Mouse (Mus musculus): ENCODE data around the gene Sh3tc1. TPM values are rescaled to one million over a fixed set of nuclear protein-coding genes. Genes with fewer than 3 reads are reported as not detected.

The Sh3tc1 gene
- polyA plus RNA-seq, 1 experiment from 2014 or later: 2.8 TPM

DNA sequence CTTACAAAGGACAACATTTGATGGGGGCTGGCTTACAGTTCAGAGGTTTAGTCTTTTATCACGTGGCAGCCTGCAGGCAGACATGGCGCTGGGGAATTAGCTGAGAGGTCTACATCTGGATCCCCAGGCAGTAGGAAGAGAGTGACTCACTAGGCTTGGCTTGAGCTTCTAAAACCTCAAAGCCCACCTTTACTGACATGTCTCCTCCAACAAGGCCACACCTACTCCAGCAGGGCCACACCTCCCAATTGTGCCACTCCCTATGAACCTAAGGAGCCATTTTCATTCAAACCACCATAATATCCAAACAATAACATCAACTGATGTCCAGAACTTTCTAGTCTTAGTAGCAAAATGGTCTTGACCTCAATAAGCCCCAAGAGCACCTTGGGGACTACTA, 30.5 kb upstream of the Sh3tc1 start:
- WGBS: 68% methylated on average over 2 of the region's 2 CpGs
- ATAC-seq: no peak
- H3K36me3 ChIP-seq (ENCODE audit: control insufficient read depth, insufficient read depth): no peaks in the 10 kb centered on the region
- no peaks in the 10 kb centered on the region for H3K27me3 ChIP-seq (replicated peaks; ENCODE audit: control insufficient read depth, insufficient read depth, low read length)
- H3K4me1 ChIP-seq (replicated peaks; ENCODE audit: control insufficient read depth, insufficient read depth, low read length): peaks cover 4% of the 10 kb centered on the region; the same call in 1 of the 2 replicates
- H3K4me3 ChIP-seq (replicated peaks; ENCODE audit: low read length): no peak overlapping the region
- H3K9ac ChIP-seq (replicated peaks; ENCODE audit: low read depth, low read length): no peak overlapping the region
- no peak overlapping the region for H3K4me2 ChIP-seq (ENCODE audit: low read length)
- no peak overlapping the region for H3K27ac ChIP-seq (ENCODE audit: low read length)
- H3K9me3 ChIP-seq (ENCODE audit: control insufficient read depth, low read length): no peaks in the 10 kb centered on the region

DNA sequence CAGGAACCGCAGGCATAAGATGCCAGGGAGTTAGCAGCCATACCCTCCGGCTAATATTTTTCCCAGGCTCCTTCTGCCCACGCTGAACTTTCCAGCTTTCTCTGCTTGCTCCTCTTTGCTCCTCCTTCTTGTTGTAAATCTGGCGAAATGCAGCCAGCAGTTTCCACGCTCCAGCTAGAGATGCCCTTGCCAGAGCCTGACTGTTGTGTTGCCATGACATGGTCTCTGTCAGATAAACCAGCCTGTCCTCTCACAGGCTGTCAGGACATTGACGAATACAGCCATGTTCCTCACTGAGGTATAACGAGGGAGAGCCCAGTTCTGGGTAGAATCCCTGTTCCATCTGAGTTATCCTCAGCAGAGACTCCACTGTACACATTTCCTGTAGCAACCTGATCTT, 29.2 kb upstream of the Sh3tc1 start:
- Histone ChIP-seq H3K4me3 (replicated peaks; ENCODE audit: low read length) (no peak overlapping the region), H3K27me3 (replicated peaks; ENCODE audit: control insufficient read depth, insufficient read depth, low read length) (no peaks in the 10 kb centered on the region), H3K9ac (replicated peaks; ENCODE audit: low read depth, low read length) (no peak overlapping the region), H3K9me3 (ENCODE audit: control insufficient read depth, low read length) (no peaks in the 10 kb centered on the region), H3K27ac (ENCODE audit: low read length) (no peak overlapping the region), H3K36me3 (ENCODE audit: control insufficient read depth, insufficient read depth) (no peaks in the 10 kb centered on the region), H3K4me1 (replicated peaks; ENCODE audit: control insufficient read depth, insufficient read depth, low read length) (peaks cover 4% of the 10 kb centered on the region; the same call in 1 of the 2 replicates), H3K4me2 (ENCODE audit: low read length) (no peak overlapping the region)
- ATAC-seq: no peak
- WGBS: 81% methylated on average over 7 of the region's 7 CpGs

DNA sequence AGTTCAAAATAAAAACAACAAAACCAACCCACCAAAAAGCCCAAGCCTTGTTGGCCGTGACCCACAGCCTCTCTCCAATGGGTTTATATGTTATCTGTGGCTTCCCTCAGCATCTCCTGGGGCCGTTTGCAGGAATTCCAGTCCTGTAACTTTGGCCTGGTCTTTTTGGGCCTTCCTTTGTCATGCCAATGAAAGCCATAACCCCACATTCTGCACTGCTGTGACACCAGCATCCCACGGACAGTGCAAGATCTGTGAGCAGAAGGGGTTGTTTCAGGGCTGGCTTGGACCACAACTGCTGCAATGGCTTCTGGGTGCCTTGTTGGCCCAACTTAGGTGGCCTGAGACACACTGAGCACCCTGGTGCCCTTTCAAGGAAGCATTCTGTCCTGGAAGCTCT, 28.7 kb upstream of the Sh3tc1 start:
- no peaks in the 10 kb centered on the region for H3K27me3 ChIP-seq (replicated peaks; ENCODE audit: control insufficient read depth, insufficient read depth, low read length)
- H3K27ac ChIP-seq (ENCODE audit: low read length): no peak overlapping the region
- peaks cover 4% of the 10 kb centered on the region; the same call in 1 of the 2 replicates for H3K4me1 ChIP-seq (replicated peaks; ENCODE audit: control insufficient read depth, insufficient read depth, low read length)
- H3K4me3 ChIP-seq (replicated peaks; ENCODE audit: low read length): no peak overlapping the region
- H3K36me3 ChIP-seq (ENCODE audit: control insufficient read depth, insufficient read depth): no peaks in the 10 kb centered on the region
- H3K9me3 ChIP-seq (ENCODE audit: control insufficient read depth, low read length): no peaks in the 10 kb centered on the region
- no peak overlapping the region for H3K4me2 ChIP-seq (ENCODE audit: low read length)
- no peak overlapping the region for H3K9ac ChIP-seq (replicated peaks; ENCODE audit: low read depth, low read length)
- 63% methylated on average over 3 of the region's 3 CpGs for WGBS
- ATAC-seq: no peak

DNA sequence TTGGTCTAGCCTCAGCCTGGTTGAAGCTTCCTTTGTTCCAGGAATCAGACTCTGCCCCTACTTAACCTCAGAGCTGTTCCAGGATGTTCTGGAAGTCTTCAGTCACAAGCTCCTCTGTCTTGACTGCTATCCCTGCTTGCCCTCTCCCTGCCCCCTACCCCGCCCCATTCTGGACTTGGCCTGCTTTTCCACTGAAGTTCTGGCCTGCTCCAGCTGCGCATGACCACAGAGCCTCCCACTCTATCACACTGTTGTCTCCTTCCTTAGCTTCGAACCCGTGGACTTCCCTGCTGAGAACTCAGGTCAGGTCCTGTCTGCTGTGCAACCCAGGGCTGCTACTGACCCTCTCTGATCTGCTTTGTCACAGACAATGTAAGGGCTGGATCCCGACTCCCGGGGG, 26.1 kb upstream of the Sh3tc1 start:
- Histone ChIP-seq H3K4me2 (ENCODE audit: low read length) (no peak overlapping the region), H3K9ac (replicated peaks; ENCODE audit: low read depth, low read length) (no peak overlapping the region), H3K4me3 (replicated peaks; ENCODE audit: low read length) (no peak overlapping the region), H3K9me3 (ENCODE audit: control insufficient read depth, low read length) (no peaks in the 10 kb centered on the region), H3K27me3 (replicated peaks; ENCODE audit: control insufficient read depth, insufficient read depth, low read length) (no peaks in the 10 kb centered on the region), H3K4me1 (replicated peaks; ENCODE audit: control insufficient read depth, insufficient read depth, low read length) (0 out of 2 replicates have a peak, but pooled peaks cover 2% of the 10 kb centered on the region), H3K36me3 (ENCODE audit: control insufficient read depth, insufficient read depth) (no peaks in the 10 kb centered on the region), H3K27ac (ENCODE audit: low read length) (no peak overlapping the region)
- WGBS: 86% methylated on average over 6 of the region's 6 CpGs
- no peak for ATAC-seq

DNA sequence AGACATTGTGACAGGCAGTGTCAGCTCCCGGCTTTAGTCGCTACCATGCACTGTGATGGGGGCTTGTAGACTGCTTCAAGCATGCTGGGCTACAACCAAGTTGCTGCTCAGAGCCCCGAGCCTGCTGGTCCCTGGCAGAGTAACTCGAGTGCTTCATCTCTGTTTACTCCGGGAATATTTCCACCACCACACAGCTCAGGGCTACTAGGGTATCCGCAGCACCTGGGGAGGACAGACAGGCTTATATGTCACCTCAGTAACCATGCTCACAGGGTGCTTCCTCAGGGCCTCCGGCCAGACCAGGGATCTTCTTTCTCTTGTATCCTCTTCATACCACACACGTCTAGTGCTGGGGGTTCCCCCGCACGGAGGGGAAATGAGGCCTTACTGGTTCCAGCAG, 23.1 kb upstream of the Sh3tc1 start:
- peaks cover 19% of the 10 kb centered on the region for H3K27me3 ChIP-seq (replicated peaks; ENCODE audit: control insufficient read depth, insufficient read depth, low read length)
- no peaks in the 10 kb centered on the region for H3K9me3 ChIP-seq (ENCODE audit: control insufficient read depth, low read length)
- H3K36me3 ChIP-seq (ENCODE audit: control insufficient read depth, insufficient read depth): no peaks in the 10 kb centered on the region
- no peak for ATAC-seq
- H3K4me1 ChIP-seq (replicated peaks; ENCODE audit: control insufficient read depth, insufficient read depth, low read length): peaks cover 5% of the 10 kb centered on the region; the same call in 1 of the 2 replicates
- no peak overlapping the region for H3K9ac ChIP-seq (replicated peaks; ENCODE audit: low read depth, low read length)
- 81% methylated on average over 10 of the region's 10 CpGs for WGBS
- no peak overlapping the region for H3K27ac ChIP-seq (ENCODE audit: low read length)
- no peak overlapping the region for H3K4me2 ChIP-seq (ENCODE audit: low read length)
- no peak overlapping the region for H3K4me3 ChIP-seq (replicated peaks; ENCODE audit: low read length)

DNA sequence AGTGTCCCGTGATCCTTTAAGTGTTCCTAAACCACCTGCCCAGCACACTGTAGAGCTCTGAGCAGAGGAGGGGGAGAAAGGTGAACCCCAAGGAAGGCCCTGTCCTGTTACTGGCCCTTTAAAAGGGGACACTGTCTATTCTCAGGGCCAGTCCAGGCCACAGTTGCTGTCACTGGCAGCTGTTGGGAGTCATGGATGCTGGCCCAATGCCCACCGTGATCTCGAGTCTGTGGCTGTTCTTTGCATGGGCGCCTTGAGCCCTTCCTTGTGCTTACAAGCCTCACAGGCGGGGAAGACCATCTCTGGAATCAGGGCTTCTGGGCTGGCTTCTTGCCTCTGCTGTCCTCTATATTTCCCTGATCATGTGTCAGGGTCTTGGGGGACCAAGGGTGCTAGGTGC, 22.6 kb upstream of the Sh3tc1 start:
- no peak overlapping the region for H3K27ac ChIP-seq (ENCODE audit: low read length)
- H3K4me2 ChIP-seq (ENCODE audit: low read length): no peak overlapping the region
- H3K9ac ChIP-seq (replicated peaks; ENCODE audit: low read depth, low read length): no peak overlapping the region
- H3K36me3 ChIP-seq (ENCODE audit: control insufficient read depth, insufficient read depth): no peaks in the 10 kb centered on the region
- WGBS: 58% methylated on average over 5 of the region's 5 CpGs
- ATAC-seq: no peak
- peaks cover 19% of the 10 kb centered on the region for H3K27me3 ChIP-seq (replicated peaks; ENCODE audit: control insufficient read depth, insufficient read depth, low read length)
- H3K9me3 ChIP-seq (ENCODE audit: control insufficient read depth, low read length): no peaks in the 10 kb centered on the region
- H3K4me1 ChIP-seq (replicated peaks; ENCODE audit: control insufficient read depth, insufficient read depth, low read length): peaks cover 5% of the 10 kb centered on the region; the same call in 1 of the 2 replicates
- no peak overlapping the region for H3K4me3 ChIP-seq (replicated peaks; ENCODE audit: low read length)

DNA sequence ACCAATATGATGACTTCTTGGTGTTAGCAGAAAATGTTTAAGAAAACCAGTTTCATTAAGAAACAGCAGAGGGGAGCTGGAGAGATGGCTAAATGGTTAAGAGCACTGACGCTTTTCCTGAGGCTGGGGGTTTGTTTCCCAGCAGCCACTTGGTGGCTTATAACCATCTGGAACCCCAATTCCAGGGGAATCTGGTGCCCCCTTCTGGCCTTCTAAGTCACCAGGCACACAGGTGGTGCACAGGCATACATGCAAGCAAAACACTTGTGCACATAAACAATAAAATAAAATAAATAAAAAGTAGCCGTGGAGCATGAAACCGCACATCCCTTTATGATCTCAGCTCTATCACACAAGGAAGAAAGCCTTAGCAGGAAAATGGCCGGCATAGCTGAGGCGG, 21.5 kb upstream of the Sh3tc1 start:
- Histone ChIP-seq H3K4me3 (replicated peaks; ENCODE audit: low read length) (no peak overlapping the region), H3K27me3 (replicated peaks; ENCODE audit: control insufficient read depth, insufficient read depth, low read length) (peaks cover 19% of the 10 kb centered on the region), H3K9me3 (ENCODE audit: control insufficient read depth, low read length) (no peaks in the 10 kb centered on the region), H3K36me3 (ENCODE audit: control insufficient read depth, insufficient read depth) (no peaks in the 10 kb centered on the region), H3K4me1 (replicated peaks; ENCODE audit: control insufficient read depth, insufficient read depth, low read length) (peaks cover 9% of the 10 kb centered on the region; the same call in 1 of the 2 replicates), H3K4me2 (ENCODE audit: low read length) (no peak overlapping the region), H3K9ac (replicated peaks; ENCODE audit: low read depth, low read length) (no peak overlapping the region), H3K27ac (ENCODE audit: low read length) (no peak overlapping the region)
- ATAC-seq: no peak
- 69% methylated on average over 5 of the region's 5 CpGs for WGBS

DNA sequence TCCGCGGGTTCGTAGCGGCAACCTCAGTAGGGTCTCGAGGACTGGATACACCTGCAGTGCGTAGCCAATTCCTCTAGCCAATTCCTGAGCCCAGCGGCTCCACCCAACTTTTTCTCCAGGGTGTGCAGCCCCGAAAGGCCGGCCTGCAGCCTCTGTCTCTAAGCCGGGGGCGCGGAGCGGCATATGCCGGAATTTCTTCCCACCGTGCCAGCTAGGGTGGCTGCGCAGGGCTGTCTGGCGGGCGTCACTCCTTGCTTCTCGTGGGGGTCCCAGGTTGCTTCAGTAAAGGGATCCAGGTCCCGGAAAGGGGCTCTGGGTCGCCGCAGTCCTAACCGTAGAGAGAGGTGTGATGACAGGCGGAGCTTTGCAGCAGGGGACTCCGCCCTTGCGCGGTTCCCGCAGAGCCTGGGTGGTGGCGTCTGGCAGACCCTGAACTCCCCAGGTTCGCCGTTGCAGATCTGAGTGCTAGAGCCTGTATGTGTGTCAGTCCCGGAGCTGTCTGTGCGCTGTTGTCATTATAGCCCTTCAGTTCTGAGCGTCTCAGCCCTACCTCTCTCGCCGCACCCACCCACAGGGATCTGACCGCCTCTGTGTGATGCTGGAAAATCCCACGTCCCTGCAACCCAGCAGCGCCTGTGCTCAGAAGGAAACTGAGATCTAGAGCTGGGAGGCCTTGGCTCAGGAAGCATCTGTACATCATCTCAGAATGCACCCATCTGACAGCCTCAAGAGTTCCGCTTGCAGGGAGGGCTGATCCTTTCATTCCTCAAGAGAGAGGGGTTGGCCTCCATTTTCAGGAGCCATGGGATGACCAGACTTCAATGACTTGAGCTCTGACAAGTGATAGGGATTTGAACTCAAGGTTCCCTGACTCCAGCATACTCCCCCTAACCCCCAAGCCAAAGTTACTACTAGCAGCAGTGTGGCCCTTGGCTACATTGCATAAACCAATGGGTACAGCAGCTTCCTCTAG, 18.6 kb upstream of the Sh3tc1 start:
- peak overlapping the region; percentile 62 for H3K9ac ChIP-seq (replicated peaks; ENCODE audit: low read depth, low read length)
- H3K9me3 ChIP-seq (ENCODE audit: control insufficient read depth, low read length): no peaks in the 10 kb centered on the region
- WGBS: 2% methylated on average over 36 of the region's 40 CpGs
- peak overlapping the region; percentile 97 for H3K4me2 ChIP-seq (ENCODE audit: low read length)
- ATAC-seq: peak; percentile 46
- peaks cover 19% of the 10 kb centered on the region for H3K27me3 ChIP-seq (replicated peaks; ENCODE audit: control insufficient read depth, insufficient read depth, low read length)
- H3K4me3 ChIP-seq (replicated peaks; ENCODE audit: low read length): peak overlapping the region; percentile 72
- peaks cover 9% of the 10 kb centered on the region; the same call in 1 of the 2 replicates for H3K4me1 ChIP-seq (replicated peaks; ENCODE audit: control insufficient read depth, insufficient read depth, low read length)
- H3K36me3 ChIP-seq (ENCODE audit: control insufficient read depth, insufficient read depth): no peaks in the 10 kb centered on the region
- H3K27ac ChIP-seq (ENCODE audit: low read length): no peak overlapping the region

DNA sequence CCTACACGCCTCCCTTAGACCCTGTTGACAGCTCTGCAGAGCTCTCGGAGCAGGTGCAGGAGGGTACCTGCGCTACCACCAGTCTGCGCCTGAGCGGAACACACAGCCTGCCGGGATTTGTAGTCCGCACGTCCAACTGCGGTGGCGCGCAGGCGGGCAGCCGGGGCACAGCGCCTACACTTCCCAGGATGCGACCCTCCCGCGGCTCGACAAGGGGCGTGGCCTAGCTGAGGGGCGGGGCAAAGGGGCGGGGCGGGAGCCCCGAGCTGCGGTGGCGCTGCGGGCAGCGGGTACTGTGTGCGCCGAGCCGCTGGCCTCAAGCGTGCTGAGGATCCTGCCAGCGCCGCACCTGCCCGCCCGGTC, 17.8 kb upstream of the Sh3tc1 start, which contains the start of gene Ablim2:
Gene Ablim2, plus strand, starts transcription at position 242 of the 363 bp plus-strand sequence.
- peaks cover 19% of the 10 kb centered on the region for H3K27me3 ChIP-seq (replicated peaks; ENCODE audit: control insufficient read depth, insufficient read depth, low read length)
- peak within 1 kb of the TSS; percentile 97 for H3K4me2 ChIP-seq (ENCODE audit: low read length)
- no peaks in the 10 kb centered on the region for H3K9me3 ChIP-seq (ENCODE audit: control insufficient read depth, low read length)
- ATAC-seq: peak; percentile 98
- peak within 1 kb of the TSS; percentile 72 for H3K4me3 ChIP-seq (replicated peaks; ENCODE audit: low read length)
- H3K27ac ChIP-seq (ENCODE audit: low read length): peak within 1 kb of the TSS; percentile 9; the same call in 1 of the 2 replicates
- no peaks in the 10 kb centered on the region for H3K36me3 ChIP-seq (ENCODE audit: control insufficient read depth, insufficient read depth)
- peaks cover 9% of the 10 kb centered on the region; the same call in 1 of the 2 replicates for H3K4me1 ChIP-seq (replicated peaks; ENCODE audit: control insufficient read depth, insufficient read depth, low read length)
- 0% methylated on average over 35 of the region's 35 CpGs for WGBS
- peak within 1 kb of the TSS; percentile 62 for H3K9ac ChIP-seq (replicated peaks; ENCODE audit: low read depth, low read length)

All from forebrain, embryonic 16.5 days (tissue).